Mouse (Mus musculus): ENCODE data around the gene Kbtbd6. TPM values are rescaled to one million over a fixed set of nuclear protein-coding genes. Genes with fewer than 3 reads are reported as not detected.
A peak's percentile ranks its signal among the peaks of the same experiment; 100 is the strongest.

Kbtbd6 gene
- total and polyA plus RNA-seq, 3 experiments: 0.12 TPM; not detected in 2

GRCm38 (mm10) chr14:79440655-79441054 lies 11.0 kb upstream of the Kbtbd6 start:
- peaks cover 0 to 4% of the 10 kb centered on the region in 2 experiments; a peak in 1 of 4 replicates for H3K4me1 ChIP-seq (ENCODE audit: control insufficient read depth in 1 of 2, insufficient read depth in 2 of 2, low read length in 2 of 2)
- peaks cover 0 to 6% of the 10 kb centered on the region in 2 experiments; a peak in 1 of 4 replicates for H3K36me3 ChIP-seq (ENCODE audit: control insufficient read depth in 1 of 2, insufficient read depth in 2 of 2, low read length in 2 of 2)
- no peak overlapping the region for H3K9ac ChIP-seq (ENCODE audit: control insufficient read depth, low read depth, low read length, poor library complexity, severe bottlenecking)
- peak; percentile 37 for DNase-seq (ENCODE audit: low read depth, low spot score)
- H3K4me3 ChIP-seq (ENCODE audit: control insufficient read depth in 1 of 2, insufficient read depth in 1 of 2, low read depth in 2 of 2, low read length in 2 of 2): no peak overlapping the region
- no peaks in the 10 kb centered on the region for H3K79me2 ChIP-seq (ENCODE audit: control insufficient read depth, insufficient read depth, low read length, poor library complexity)
- no peaks in the 10 kb centered on the region for H3K27me3 ChIP-seq (ENCODE audit: control insufficient read depth in 1 of 2, insufficient read depth in 2 of 2, low read length in 2 of 2)
- no peak overlapping the region for H3K27ac ChIP-seq (ENCODE audit: control insufficient read depth, low read depth, low read length)
- TF ChIP-seq POLR2A (IDR thresholded peaks at IDR 0.05; ENCODE audit: control insufficient read depth in 1 of 2, insufficient read depth in 1 of 2, low read depth in 1 of 2, low read length in 2 of 2, poor library complexity in 1 of 2) (no peak), GABPA (IDR thresholded peaks at IDR 0.05; ENCODE audit: low read depth, low read length) (no peak), TAL1 (IDR thresholded peaks at IDR 0.05; ENCODE audit: low read length) (peak; percentile 61)
- no peaks in the 10 kb centered on the region for H3K9me3 ChIP-seq (replicated peaks; ENCODE audit: insufficient read depth, low read length)

GRCm38 (mm10) chr14:79441441-79441840 lies 10.2 kb upstream of the Kbtbd6 start:
- Histone ChIP-seq H3K4me1 (ENCODE audit: control insufficient read depth in 1 of 2, insufficient read depth in 2 of 2, low read length in 2 of 2) (peaks cover 0 to 4% of the 10 kb centered on the region in 2 experiments; a peak in 1 of 4 replicates), H3K27me3 (ENCODE audit: control insufficient read depth in 1 of 2, insufficient read depth in 2 of 2, low read length in 2 of 2) (no peaks in the 10 kb centered on the region), H3K36me3 (ENCODE audit: control insufficient read depth in 1 of 2, insufficient read depth in 2 of 2, low read length in 2 of 2) (peaks cover 0 to 6% of the 10 kb centered on the region in 2 experiments; a peak in 1 of 4 replicates), H3K27ac (ENCODE audit: control insufficient read depth, low read depth, low read length) (no peak overlapping the region), H3K4me3 (ENCODE audit: control insufficient read depth in 1 of 2, insufficient read depth in 1 of 2, low read depth in 2 of 2, low read length in 2 of 2) (no peak overlapping the region), H3K9ac (ENCODE audit: control insufficient read depth, low read depth, low read length, poor library complexity, severe bottlenecking) (no peak overlapping the region), H3K9me3 (replicated peaks; ENCODE audit: insufficient read depth, low read length) (no peaks in the 10 kb centered on the region), H3K79me2 (ENCODE audit: control insufficient read depth, insufficient read depth, low read length, poor library complexity) (no peaks in the 10 kb centered on the region)
- TF ChIP-seq GABPA (IDR thresholded peaks at IDR 0.05; ENCODE audit: low read depth, low read length): no peak
- no peak for TF ChIP-seq TCF12 (IDR thresholded peaks at IDR 0.05; ENCODE audit: low read depth, low read length)
- no peak for TF ChIP-seq RCOR1 (IDR thresholded peaks at IDR 0.05; ENCODE audit: low read depth, low read length)
- TF ChIP-seq ZKSCAN1 (IDR thresholded peaks at IDR 0.05; ENCODE audit: low read depth, low read length): no peak
- no peak for TF ChIP-seq USF2 (IDR thresholded peaks at IDR 0.05; ENCODE audit: borderline replicate concordance in 1 of 2, insufficient read depth in 1 of 2, low read depth in 1 of 2, low read length in 2 of 2)
- TF ChIP-seq HCFC1 (IDR thresholded peaks at IDR 0.05; ENCODE audit: low read depth, low read length): no peak
- no peak for TF ChIP-seq ELF1 (IDR thresholded peaks at IDR 0.05; ENCODE audit: low read depth, low read length)
- no peak for TF ChIP-seq EP300 (IDR thresholded peaks at IDR 0.05; ENCODE audit: low read depth in 1 of 2, low read length in 2 of 2)
- TF ChIP-seq GATA1 (IDR thresholded peaks at IDR 0.05; ENCODE audit: low read depth, low read length): no peak
- DNase-seq (ENCODE audit: low read depth, low spot score): peak; percentile 29

GRCm38 (mm10) chr14:79444601-79445000 lies 7.0 kb upstream of the Kbtbd6 start:
- Histone ChIP-seq H3K9me3 (replicated peaks; ENCODE audit: insufficient read depth, low read length) (no peaks in the 10 kb centered on the region), H3K27me3 (ENCODE audit: control insufficient read depth in 1 of 2, insufficient read depth in 2 of 2, low read length in 2 of 2) (no peaks in the 10 kb centered on the region), H3K79me2 (ENCODE audit: control insufficient read depth, insufficient read depth, low read length, poor library complexity) (no peaks in the 10 kb centered on the region), H3K36me3 (ENCODE audit: control insufficient read depth in 1 of 2, insufficient read depth in 2 of 2, low read length in 2 of 2) (peaks cover 0 to 6% of the 10 kb centered on the region in 2 experiments; a peak in 1 of 4 replicates), H3K9ac (ENCODE audit: control insufficient read depth, low read depth, low read length, poor library complexity, severe bottlenecking) (no peak overlapping the region), H3K27ac (ENCODE audit: control insufficient read depth, low read depth, low read length) (no peak overlapping the region), H3K4me3 (ENCODE audit: control insufficient read depth in 1 of 2, insufficient read depth in 1 of 2, low read depth in 2 of 2, low read length in 2 of 2) (no peak overlapping the region), H3K4me1 (ENCODE audit: control insufficient read depth in 1 of 2, insufficient read depth in 2 of 2, low read length in 2 of 2) (peaks cover 0 to 4% of the 10 kb centered on the region in 2 experiments; a peak in 1 of 4 replicates)
- TF ChIP-seq RCOR1 (IDR thresholded peaks at IDR 0.05; ENCODE audit: low read depth, low read length) (no peak), MXI1 (IDR thresholded peaks at IDR 0.05; ENCODE audit: low read depth, low read length) (no peak), ELF1 (IDR thresholded peaks at IDR 0.05; ENCODE audit: low read depth, low read length) (no peak), BHLHE40 (IDR thresholded peaks at IDR 0.05; ENCODE audit: borderline replicate concordance, low read depth, low read length) (no peak), CTCF (IDR thresholded peaks at IDR 0.05 in 2 of 3, conservative IDR thresholded peaks at IDR 0.05 in 1 of 3; ENCODE audit: control insufficient read depth in 1 of 3, insufficient read depth in 1 of 3, low read depth in 2 of 3, low read length in 3 of 3, poor library complexity in 1 of 3, severe bottlenecking in 1 of 3) (no peak), ETS1 (IDR thresholded peaks at IDR 0.05; ENCODE audit: low read depth, low read length) (no peak), TBP (IDR thresholded peaks at IDR 0.05; ENCODE audit: low read depth, low read length) (no peak), MYC (IDR thresholded peaks at IDR 0.05; ENCODE audit: low read depth, low read length) (no peak), EP300 (IDR thresholded peaks at IDR 0.05; ENCODE audit: low read depth in 1 of 2, low read length in 2 of 2) (no peak), RAD21 (IDR thresholded peaks at IDR 0.05; ENCODE audit: low read depth, low read length) (no peak), CHD2 (IDR thresholded peaks at IDR 0.05; ENCODE audit: low read length) (no peak), POLR2A (IDR thresholded peaks at IDR 0.05; ENCODE audit: control insufficient read depth in 1 of 2, insufficient read depth in 1 of 2, low read depth in 1 of 2, low read length in 2 of 2, poor library complexity in 1 of 2) (no peak), MAX (IDR thresholded peaks at IDR 0.05; ENCODE audit: low read length) (no peak), GABPA (IDR thresholded peaks at IDR 0.05; ENCODE audit: low read depth, low read length) (no peak), SIN3A (IDR thresholded peaks at IDR 0.05; ENCODE audit: low read length) (no peak), USF2 (IDR thresholded peaks at IDR 0.05; ENCODE audit: borderline replicate concordance in 1 of 2, insufficient read depth in 1 of 2, low read depth in 1 of 2, low read length in 2 of 2) (no peak), ZC3H11A (IDR thresholded peaks at IDR 0.05; ENCODE audit: low read depth, low read length) (no peak), UBTF (IDR thresholded peaks at IDR 0.05; ENCODE audit: borderline replicate concordance, insufficient read depth, low read depth, low read length) (no peak)
- no peak for DNase-seq (ENCODE audit: low read depth, low spot score)

All from MEL (cell line).